Mouse (Mus musculus): ENCODE measurements around the gene Foxp4. TPM values are rescaled to one million over a fixed set of nuclear protein-coding genes. Genes with fewer than 3 reads are reported as not detected.

Gene Foxp4
- polyA plus RNA-seq, 1 experiment from 2014 or later: 21.1 TPM

- H3K36me3 ChIP-seq (ENCODE audit: control insufficient read depth, insufficient read depth, low read length): no peaks in the 10 kb centered on the region
- peak overlapping the region; percentile 85 for H3K9ac ChIP-seq (ENCODE audit: low read depth, low read length)
- peaks cover 20% of the 10 kb centered on the region for H3K27me3 ChIP-seq (ENCODE audit: control insufficient read depth, insufficient read depth, low read length)
- peak overlapping the region; percentile 87 for H3K4me3 ChIP-seq (ENCODE audit: low read depth, low read length)
- H3K4me1 ChIP-seq (ENCODE audit: control insufficient read depth, insufficient read depth, low read length): peaks cover 17% of the 10 kb centered on the region
- H3K4me2 ChIP-seq: peak overlapping the region; percentile 89
- H3K27ac ChIP-seq (ENCODE audit: low read depth, low read length): peak overlapping the region; percentile 86
- ATAC-seq (replicated peaks; ENCODE audit: insufficient number of reproducible peaks, low FRiP score, low TSS enrichment): no peak
- H3K9me3 ChIP-seq (replicated peaks; ENCODE audit: control insufficient read depth, low read length): no peaks in the 10 kb centered on the region
- under 1% methylated on average over 45 of the region's 45 CpGs for WGBS (ENCODE audit: insufficient replicate concordance)
Measured at GRCm38 (mm10) chr17:47833628-47834481, 90.6 kb downstream of the Foxp4 start.

DNA sequence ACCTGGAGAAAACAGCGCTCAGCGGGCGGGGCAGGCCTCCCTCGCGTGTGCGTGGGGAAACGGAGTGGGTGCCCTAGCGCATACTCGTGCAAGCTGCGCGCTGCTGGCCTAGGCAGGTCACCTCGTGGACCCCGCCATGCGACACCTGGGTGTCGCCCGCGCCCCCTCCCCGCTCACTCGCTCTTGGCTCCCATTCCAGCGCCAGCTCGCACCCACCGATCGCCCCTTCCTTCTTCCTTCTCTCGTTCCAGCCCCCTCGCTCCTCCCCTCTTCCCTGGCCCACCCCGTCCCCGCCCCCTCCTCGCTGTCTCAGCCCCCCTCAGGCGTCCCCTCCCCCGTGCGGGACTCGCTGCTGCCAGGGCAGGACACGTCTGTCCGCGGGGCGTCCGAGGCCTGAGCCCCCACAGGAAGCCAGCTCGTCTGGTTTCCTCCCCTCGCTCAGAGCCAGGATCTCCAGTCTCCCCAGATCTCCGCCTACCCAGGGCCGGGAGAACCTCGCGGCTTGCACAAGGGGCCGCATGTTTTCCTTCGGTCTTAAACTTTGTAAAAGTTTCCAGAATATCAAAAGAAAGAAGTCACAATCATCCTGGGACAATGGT lies 91.3 kb downstream of the Foxp4 start:
- peak; percentile 79 for ATAC-seq (replicated peaks; ENCODE audit: insufficient number of reproducible peaks, low FRiP score, low TSS enrichment)
- H3K4me1 ChIP-seq (ENCODE audit: control insufficient read depth, insufficient read depth, low read length): peaks cover 17% of the 10 kb centered on the region
- peak overlapping the region; percentile 86 for H3K27ac ChIP-seq (ENCODE audit: low read depth, low read length)
- H3K9ac ChIP-seq (ENCODE audit: low read depth, low read length): peak overlapping the region; percentile 85
- under 1% methylated on average over 37 of the region's 45 CpGs for whole genome bisulfite sequencing (ENCODE audit: insufficient replicate concordance)
- peak overlapping the region; percentile 87 for H3K4me3 ChIP-seq (ENCODE audit: low read depth, low read length)
- peaks cover 20% of the 10 kb centered on the region for H3K27me3 ChIP-seq (ENCODE audit: control insufficient read depth, insufficient read depth, low read length)
- no peaks in the 10 kb centered on the region for H3K9me3 ChIP-seq (replicated peaks; ENCODE audit: control insufficient read depth, low read length)
- peaks cover 2% of the 10 kb centered on the region; the same call in 1 of the 2 replicates for H3K36me3 ChIP-seq (ENCODE audit: control insufficient read depth, insufficient read depth, low read length)
- H3K4me2 ChIP-seq: peak overlapping the region; percentile 89

DNA sequence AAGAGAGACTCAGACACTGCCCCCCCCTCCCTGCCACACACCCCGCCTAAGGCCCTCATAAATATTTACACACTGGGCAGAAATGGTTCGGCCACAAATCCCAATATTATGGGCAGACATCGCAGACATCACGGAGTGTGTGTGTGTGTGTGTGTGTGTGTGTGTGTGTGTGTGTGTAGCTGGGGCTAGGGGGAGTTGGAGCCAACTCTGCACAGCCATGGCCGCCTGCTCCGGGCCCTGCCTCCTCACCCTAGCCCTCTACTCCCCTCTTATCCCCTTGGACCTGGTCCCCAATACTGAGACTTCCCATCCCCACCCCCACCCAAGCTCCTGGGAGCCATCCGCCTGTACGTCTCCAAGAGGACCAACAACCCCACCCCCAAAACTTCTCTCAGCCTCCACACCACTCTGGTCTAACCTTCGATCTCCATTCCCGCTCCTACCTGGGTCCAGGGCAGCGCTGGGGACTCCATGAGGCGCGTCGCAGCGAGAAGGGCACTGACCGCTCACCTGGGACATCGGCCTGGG lies 91.9 kb downstream of the Foxp4 start:
- Histone ChIP-seq H3K27me3 (ENCODE audit: control insufficient read depth, insufficient read depth, low read length) (peaks cover 20% of the 10 kb centered on the region), H3K27ac (ENCODE audit: low read depth, low read length) (peak overlapping the region; percentile 75), H3K4me1 (ENCODE audit: control insufficient read depth, insufficient read depth, low read length) (peaks cover 17% of the 10 kb centered on the region), H3K4me3 (ENCODE audit: low read depth, low read length) (peak overlapping the region; percentile 87), H3K9ac (ENCODE audit: low read depth, low read length) (peak overlapping the region; percentile 85), H3K9me3 (replicated peaks; ENCODE audit: control insufficient read depth, low read length) (no peaks in the 10 kb centered on the region), H3K4me2 (peak overlapping the region; percentile 89), H3K36me3 (ENCODE audit: control insufficient read depth, insufficient read depth, low read length) (peaks cover 4% of the 10 kb centered on the region; the same call in 1 of the 2 replicates)
- WGBS (ENCODE audit: insufficient replicate concordance): 5% methylated on average over 17 of the region's 17 CpGs
- ATAC-seq (replicated peaks; ENCODE audit: insufficient number of reproducible peaks, low FRiP score, low TSS enrichment): peak; percentile 8; the same call in 1 of the 2 replicates

DNA sequence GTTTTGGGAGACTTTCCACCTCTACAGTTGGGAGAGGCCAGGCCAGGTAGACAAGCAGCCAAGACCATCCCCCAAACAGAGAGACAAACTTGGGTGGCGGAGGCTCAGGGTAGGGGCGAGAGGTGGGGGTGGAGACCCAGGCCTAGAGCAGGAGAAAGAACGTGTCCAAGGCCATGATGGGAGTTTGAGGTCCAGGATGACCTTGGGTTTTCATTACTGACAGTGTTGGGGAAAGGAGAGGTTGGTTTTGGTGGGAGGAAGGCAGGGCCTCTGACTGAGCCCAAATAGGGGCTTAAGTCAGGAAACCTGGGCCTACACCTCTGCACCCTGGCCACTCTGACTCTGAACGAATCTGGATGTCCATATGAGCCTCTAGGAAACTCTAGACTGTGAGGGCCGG lies 92.7 kb downstream of the Foxp4 start:
- no peak for ATAC-seq (replicated peaks; ENCODE audit: insufficient number of reproducible peaks, low FRiP score, low TSS enrichment)
- H3K4me1 ChIP-seq (ENCODE audit: control insufficient read depth, insufficient read depth, low read length): peaks cover 17% of the 10 kb centered on the region
- H3K4me2 ChIP-seq: peak overlapping the region; percentile 89
- H3K27ac ChIP-seq (ENCODE audit: low read depth, low read length): peak overlapping the region; percentile 7; the same call in 1 of the 2 replicates
- WGBS (ENCODE audit: insufficient replicate concordance): 37% methylated on average over 5 of the region's 5 CpGs
- peak overlapping the region; percentile 85 for H3K9ac ChIP-seq (ENCODE audit: low read depth, low read length)
- H3K36me3 ChIP-seq (ENCODE audit: control insufficient read depth, insufficient read depth, low read length): peaks cover 9% of the 10 kb centered on the region
- H3K4me3 ChIP-seq (ENCODE audit: low read depth, low read length): peak overlapping the region; percentile 87
- H3K9me3 ChIP-seq (replicated peaks; ENCODE audit: control insufficient read depth, low read length): peaks cover 4% of the 10 kb centered on the region; the same call in 1 of the 2 replicates
- peaks cover 20% of the 10 kb centered on the region for H3K27me3 ChIP-seq (ENCODE audit: control insufficient read depth, insufficient read depth, low read length)

DNA sequence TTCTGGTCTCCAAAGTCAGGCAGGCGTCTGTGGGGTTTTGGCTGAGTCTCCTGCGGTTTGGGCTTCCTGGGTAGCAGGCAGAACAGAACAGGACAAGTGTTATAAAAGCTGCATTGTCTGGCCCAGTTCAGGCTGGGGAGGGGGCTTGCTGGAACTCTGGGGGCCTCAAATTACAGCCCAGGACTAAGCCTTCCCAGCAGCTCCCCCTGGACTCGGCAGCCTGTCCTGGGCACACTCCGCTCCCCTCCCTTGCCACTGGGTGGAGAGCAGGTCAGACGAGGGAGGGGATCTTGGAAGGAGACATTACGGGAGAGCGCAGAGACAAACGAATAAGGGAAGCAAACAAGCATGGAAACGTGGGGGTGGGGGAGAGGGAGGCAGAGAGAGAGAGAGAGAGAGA lies 93.3 kb downstream of the Foxp4 start:
- WGBS (ENCODE audit: insufficient replicate concordance): 10% methylated on average over 9 of the region's 9 CpGs
- H3K27ac ChIP-seq (ENCODE audit: low read depth, low read length): peak overlapping the region; percentile 7; the same call in 1 of the 2 replicates
- H3K4me3 ChIP-seq (ENCODE audit: low read depth, low read length): peak overlapping the region; percentile 87

DNA sequence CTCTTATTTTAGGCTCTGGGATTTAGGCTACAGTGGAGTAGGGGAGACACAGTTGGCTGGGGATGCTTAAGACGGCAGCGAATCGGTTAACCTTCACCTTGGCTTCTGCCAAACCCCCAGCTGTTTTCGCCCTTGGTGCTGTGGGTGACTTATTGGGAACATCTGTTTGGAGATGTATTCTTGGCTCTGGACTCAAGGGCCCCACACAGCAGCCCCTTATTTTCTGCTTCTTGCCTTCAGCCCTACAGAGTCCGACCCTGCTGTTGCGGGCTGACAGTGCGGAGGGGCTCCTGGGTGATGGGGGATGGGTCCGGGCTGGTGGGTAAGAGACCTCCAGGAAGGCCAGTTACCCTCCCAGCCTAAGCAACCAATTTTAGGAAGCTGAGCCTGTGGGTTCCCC lies 103.1 kb downstream of the Foxp4 start:
- Histone ChIP-seq H3K4me2 (no peak overlapping the region), H3K36me3 (ENCODE audit: control insufficient read depth, insufficient read depth, low read length) (peaks cover 9% of the 10 kb centered on the region; the same call in 1 of the 2 replicates), H3K9me3 (replicated peaks; ENCODE audit: control insufficient read depth, low read length) (no peaks in the 10 kb centered on the region), H3K9ac (ENCODE audit: low read depth, low read length) (no peak overlapping the region), H3K4me3 (ENCODE audit: low read depth, low read length) (no peak overlapping the region), H3K27ac (ENCODE audit: low read depth, low read length) (no peak overlapping the region), H3K27me3 (ENCODE audit: control insufficient read depth, insufficient read depth, low read length) (no peaks in the 10 kb centered on the region), H3K4me1 (ENCODE audit: control insufficient read depth, insufficient read depth, low read length) (no peaks in the 10 kb centered on the region)
- WGBS (ENCODE audit: insufficient replicate concordance): 80% methylated on average over 8 of the region's 8 CpGs
- ATAC-seq (replicated peaks; ENCODE audit: insufficient number of reproducible peaks, low FRiP score, low TSS enrichment): no peak

More for the DNA sequence above, 93.3 kb downstream of the Foxp4 start:
- H3K36me3 ChIP-seq (ENCODE audit: control insufficient read depth, insufficient read depth, low read length): peaks cover 10% of the 10 kb centered on the region
- peaks cover 17% of the 10 kb centered on the region for H3K4me1 ChIP-seq (ENCODE audit: control insufficient read depth, insufficient read depth, low read length)
- ATAC-seq (replicated peaks; ENCODE audit: insufficient number of reproducible peaks, low FRiP score, low TSS enrichment): no peak
- peaks cover 4% of the 10 kb centered on the region; the same call in 1 of the 2 replicates for H3K9me3 ChIP-seq (replicated peaks; ENCODE audit: control insufficient read depth, low read length)
- H3K27me3 ChIP-seq (ENCODE audit: control insufficient read depth, insufficient read depth, low read length): peaks cover 20% of the 10 kb centered on the region
- H3K9ac ChIP-seq (ENCODE audit: low read depth, low read length): peak overlapping the region; percentile 85
- peak overlapping the region; percentile 89 for H3K4me2 ChIP-seq

- H3K4me1 ChIP-seq (ENCODE audit: control insufficient read depth, insufficient read depth, low read length): peaks cover 13% of the 10 kb centered on the region
- H3K4me2 ChIP-seq: no peak overlapping the region
- no peaks in the 10 kb centered on the region for H3K9me3 ChIP-seq (replicated peaks; ENCODE audit: control insufficient read depth, low read length)
- no peak overlapping the region for H3K4me3 ChIP-seq (ENCODE audit: low read depth, low read length)
- ATAC-seq (replicated peaks; ENCODE audit: insufficient number of reproducible peaks, low FRiP score, low TSS enrichment): no peak
- no peak overlapping the region for H3K27ac ChIP-seq (ENCODE audit: low read depth, low read length)
- 84% methylated on average over 13 of the region's 13 CpGs for WGBS (ENCODE audit: insufficient replicate concordance)
- no peak overlapping the region for H3K9ac ChIP-seq (ENCODE audit: low read depth, low read length)
- H3K27me3 ChIP-seq (ENCODE audit: control insufficient read depth, insufficient read depth, low read length): no peaks in the 10 kb centered on the region
- peaks cover 16% of the 10 kb centered on the region; the same call in 1 of the 2 replicates for H3K36me3 ChIP-seq (ENCODE audit: control insufficient read depth, insufficient read depth, low read length)
Measured at GRCm38 (mm10) chr17:47818038-47818725, 106.3 kb downstream of the Foxp4 start.
